Mouse (Mus musculus) G1E (cell line): ENCODE results near the gene Prelp.

Experiments used
- CTCF ChIP-seq: IDR thresholded peaks from 2 replicates; pipeline ENCODE4 v1.5.1; 2012; ENCODE audit warnings: low read depth, low read length, inconsistent platforms, mixed read lengths
- GATA1 ChIP-seq: IDR thresholded peaks from 2 replicates; pipeline ENCODE4 v1.6.1; 2012; ENCODE audit warnings: borderline replicate concordance, low read length, inconsistent platforms, mixed read lengths

- no peak for TF ChIP-seq CTCF
- no peak for TF ChIP-seq GATA1
Observed at GRCm38 (mm10) chr1:133921304-133921751, at the start of gene Prelp.
